Mouse (Mus musculus) brain, embryonic 18.5 days (tissue): ENCODE measurements at regions not wholly inside any gene's neighbourhood (a gene's known extent, or its start where the extent isn't known, plus 50 kb on each side); places are given as distances from the start of the nearest gene placed in this dataset.

Experiments used
- DNase-seq: peaks from one replicate; pipeline ENCODE4 v3.0.0-alpha.2; 2012; ENCODE audit warnings: low read depth, low spot score

DNA sequence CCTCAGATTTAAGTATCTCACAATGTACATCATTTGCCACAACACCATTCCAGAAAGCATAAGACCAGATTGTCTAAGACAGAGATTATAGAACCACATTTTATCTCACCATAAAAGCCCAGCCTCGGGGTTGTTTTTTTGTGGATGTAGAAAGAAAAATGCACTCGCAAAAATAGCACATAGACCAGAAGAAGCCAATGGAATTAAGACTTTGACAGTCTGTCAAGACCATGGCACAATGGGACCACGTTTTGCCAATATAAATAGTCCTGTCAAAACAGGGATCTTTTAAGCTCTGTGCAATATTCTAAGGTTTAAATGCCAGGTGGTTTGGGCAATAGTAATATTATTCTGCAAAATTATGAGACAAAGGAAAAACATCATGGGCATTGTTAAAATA lies 547.3 kb downstream of the Adgrl2 start:
- no peak for DNase-seq

DNA sequence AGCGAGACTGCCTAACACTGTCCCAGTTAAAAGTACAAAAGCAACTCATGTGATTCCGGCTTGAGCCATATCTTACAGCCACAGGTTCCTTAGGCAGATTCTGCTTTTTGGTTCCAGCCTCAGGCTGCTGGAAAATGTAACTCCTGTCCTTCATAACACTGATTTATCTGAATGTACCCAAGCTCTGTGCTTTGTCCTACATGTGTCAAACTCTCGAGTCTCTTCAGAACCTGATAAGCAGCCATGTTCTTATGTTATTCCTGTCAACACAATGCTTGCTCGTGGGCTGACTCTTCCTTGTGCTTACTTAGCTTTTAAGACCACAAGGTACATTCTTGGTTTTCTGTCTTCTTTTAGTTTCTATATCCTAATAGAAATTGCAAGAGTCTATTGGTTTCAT lies 556.3 kb downstream of the Adgrl2 start:
- no peak for DNase-seq

DNA sequence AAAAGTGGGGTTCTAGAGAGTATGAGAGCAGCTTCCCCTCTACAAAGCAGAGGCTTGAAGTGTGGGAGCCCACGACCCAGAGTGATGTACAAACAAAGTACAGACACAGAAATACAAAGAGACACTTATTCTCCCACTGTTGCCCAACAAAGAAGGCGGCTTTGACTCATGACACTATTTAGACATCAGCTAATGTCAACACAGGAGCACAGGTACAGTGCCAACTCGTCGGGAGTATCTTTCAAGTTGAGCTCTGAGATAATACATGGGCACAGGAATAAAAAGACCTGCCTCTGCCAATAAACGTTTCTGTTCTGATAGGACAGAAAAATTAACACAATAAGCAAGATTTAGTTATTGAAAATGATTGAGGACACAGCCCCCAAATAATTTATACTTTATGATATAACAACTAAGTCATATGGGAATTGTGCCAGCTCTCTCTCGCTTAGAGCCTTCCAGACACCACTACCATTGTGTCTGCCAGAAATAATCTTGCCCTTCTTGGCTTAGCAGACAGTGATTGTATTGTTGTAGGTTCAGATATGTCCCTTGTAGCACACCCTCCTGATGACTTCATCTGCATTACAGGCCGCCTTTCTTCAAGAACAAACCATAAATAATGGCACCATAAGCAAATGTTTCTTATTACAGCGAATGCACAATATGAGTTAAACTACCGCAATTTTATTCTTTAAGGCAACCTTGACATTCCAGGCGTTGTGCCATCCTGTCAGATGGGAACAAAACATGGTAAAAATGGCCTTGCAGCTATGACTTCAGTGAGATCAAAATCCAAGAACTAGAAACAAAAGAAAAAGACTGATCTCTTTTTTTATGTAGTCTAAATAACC lies 561.1 kb downstream of the Adgrl2 start:
- no peak for DNase-seq

DNA sequence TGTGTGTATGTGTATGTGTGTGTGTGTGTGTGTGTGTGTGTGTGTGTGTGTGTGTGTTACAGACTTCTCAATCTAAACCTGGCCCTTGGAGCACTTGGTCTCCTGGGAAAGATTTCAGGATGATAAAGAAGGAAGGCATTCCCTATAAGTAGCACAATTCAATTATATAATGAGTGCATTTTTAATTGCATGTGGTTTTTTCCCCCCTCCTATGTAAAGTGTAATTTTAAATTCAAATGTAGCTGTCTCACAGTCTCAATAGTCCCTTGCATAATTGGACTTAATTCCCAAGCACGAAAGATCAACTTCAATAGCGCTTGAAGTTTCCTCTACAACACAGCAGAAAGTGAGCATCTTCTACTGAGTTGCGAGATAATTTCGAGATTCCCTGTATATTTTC lies 566.3 kb downstream of the Adgrl2 start:
- no peak for DNase-seq

DNA sequence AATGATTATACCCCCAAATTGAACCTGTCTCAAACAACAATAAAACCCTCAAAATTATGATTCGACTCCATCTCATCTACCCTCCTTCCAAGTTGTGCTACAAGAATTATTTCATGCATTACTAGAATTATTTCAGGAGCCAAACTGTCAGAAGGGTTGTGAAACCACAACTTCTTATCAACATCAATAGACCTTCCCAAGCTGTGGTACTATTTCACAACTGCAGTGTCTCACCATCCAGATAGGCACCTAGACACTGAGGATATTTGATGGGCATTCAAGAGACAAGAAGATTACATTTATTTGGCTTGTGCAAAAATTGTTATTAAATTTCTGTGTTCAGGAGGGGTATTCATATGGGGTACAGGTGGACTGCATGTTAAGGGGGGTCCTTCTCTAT lies 567.0 kb downstream of the Adgrl2 start:
- no peak for DNase-seq

DNA sequence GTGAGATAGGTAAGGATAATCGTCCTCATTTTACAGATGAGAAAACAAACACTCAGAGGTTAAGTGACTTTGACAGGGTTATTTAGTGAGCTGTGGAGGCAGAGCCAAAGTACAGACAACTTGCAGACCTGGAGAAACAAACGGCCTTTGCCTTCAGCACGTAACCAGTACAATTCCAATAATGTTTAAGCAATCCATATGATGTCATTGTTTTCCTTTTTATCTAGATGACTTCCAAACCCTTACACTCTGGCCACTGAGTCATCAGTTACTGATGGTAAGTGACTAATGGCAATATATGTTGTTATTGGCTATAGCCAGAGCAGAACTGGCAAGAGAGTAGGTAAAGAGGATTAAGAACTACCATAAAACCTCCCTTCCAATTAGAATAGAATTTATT lies 567.6 kb downstream of the Adgrl2 start:
- DNase-seq, result no peak

DNA sequence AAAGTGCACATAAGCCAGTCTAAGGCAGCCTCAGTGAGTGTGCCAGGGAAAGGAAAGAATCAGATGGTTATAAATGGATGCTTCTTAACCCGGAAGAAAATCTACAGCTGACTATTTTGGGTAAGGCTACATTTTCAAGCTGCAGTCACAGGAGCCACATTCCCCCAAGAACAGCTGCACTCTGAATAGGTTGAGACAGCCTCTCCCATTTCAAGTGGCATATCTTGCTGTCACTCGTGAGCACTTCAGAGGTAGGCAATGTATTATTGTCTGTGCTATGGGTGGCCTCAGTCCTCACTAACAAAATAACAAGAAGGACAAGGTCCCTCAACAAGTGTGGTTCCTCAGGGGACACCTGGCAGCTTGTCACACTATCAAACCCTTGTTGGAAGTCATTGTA lies 568.1 kb downstream of the Adgrl2 start:
- DNase-seq, result no peak

DNA sequence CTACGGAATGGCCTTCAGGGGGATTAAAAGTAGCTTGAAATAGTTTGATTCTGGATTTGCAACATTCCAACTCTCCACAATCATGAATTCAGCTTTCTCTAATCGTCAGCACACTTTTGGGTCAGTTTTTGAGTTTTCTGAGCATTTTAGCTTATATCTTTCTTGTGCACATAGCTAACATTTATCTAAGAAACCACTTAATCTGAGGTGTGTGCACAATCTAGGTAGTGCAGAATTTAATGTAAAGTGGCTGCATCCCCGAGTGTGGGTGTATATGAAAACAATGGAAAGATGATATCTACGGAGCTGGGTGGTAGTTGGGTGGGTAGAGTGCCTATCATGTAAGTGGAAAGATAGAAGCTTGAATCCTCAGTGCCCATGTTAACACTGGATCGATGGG lies 570.1 kb downstream of the Adgrl2 start:
- DNase-seq, result no peak

DNA sequence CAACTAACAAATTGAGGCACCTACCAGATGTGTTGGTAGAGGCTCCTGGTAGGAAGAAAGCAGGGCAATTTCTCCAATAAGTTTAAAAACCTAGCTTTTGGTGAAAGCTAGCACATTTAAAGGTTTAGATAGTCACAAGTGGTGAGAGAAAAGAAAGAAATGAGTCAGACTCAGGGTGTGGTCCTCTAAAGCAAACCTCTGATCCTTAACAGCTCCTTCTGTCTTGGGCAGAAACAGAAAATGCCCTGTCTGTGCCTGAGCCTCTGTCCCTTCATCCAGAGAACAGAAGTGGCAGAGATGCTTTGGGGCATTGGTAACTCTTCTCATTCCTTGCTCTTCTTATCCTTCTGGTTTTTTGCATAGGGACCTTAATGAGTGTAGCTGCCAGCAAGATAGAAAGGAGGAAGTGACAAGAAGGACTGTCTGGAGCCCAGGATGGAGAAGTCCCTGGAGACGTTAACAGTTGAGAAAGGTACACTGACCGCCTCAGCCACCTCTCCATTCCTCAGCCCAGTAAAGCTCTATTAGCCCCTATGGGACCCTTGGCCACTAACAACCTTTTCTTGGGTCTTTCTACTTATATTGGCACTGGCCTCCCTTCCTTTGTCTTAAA lies 570.8 kb downstream of the Adgrl2 start:
- no peak for DNase-seq

DNA sequence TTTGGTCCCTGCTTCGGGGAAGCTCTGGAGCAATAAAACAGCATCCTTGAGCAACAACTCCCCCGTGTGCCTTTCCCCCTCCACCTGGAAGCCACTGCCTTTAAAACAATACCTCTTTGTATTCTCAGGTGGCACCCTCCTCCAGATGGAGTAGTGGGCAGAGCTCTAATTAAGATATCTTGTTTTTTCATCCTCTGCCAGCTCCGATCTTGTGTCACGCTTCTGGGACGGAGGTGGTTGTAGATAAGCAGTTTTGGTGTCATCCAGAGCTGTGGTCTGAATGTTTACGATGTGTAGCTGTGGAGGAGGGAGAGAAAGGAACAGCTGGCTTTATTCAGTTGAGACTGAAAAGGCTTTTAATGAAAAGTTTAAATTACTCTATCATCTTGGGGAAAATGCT lies 572.3 kb downstream of the Adgrl2 start:
- DNase-seq, result no peak

DNA sequence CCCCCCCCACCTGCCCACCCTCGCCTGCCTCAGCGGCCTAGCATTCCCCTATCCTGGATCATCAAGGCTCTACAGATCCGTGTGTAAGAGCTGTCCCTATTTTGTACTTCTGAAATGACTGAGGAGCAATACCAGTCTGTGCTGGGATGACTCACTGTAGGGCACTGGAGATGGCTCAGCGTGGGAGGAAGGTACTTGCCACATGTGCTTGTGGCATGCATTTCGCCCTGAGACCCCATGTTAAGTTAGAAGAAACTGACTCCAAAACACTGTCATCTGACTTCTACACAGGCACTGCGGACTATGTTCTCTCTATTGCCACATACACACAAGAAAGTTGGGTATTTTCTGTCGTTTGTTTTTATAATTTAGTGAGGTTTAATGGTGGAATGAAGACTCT lies 574.9 kb downstream of the Adgrl2 start:
- DNase-seq, result no peak

DNA sequence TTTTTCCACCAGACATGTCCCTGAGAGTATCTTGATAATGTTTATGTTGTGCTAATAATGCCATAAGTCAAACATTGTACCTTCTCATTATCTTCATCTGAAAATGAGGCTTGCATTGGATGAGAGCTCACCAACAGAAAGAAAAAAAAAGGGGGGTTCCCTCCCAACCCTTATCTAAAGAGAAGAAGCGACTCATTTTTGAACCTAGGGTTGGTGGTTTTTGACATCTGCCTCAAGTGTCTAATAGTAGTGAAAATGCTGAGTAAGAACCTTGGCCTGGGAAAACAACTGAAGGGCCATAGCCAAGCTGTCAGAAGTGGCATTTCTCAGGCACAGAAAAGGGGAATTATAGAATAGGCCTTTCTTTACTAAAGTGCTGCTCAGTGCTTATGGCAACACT lies 577.3 kb downstream of the Adgrl2 start:
- no peak for DNase-seq

DNA sequence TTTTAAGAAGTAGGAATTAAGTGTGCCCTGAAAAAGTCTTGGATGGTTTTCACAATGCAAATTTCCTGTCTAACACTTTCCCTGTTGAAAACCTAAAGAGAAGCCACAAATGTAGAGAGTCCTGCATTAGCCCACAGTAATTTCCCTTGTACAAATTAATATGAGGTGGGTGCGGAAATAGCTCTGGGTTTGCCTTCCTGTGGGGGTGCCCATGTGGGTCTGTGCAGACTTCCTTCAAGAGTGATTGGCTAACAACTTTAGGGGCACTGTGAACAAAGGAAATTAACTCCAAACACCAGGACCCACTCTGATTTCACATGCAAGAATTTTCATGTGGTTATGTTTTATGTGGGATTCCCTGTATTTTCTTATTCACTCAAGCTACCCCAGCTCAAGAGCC lies 578.2 kb downstream of the Adgrl2 start:
- no peak for DNase-seq

DNA sequence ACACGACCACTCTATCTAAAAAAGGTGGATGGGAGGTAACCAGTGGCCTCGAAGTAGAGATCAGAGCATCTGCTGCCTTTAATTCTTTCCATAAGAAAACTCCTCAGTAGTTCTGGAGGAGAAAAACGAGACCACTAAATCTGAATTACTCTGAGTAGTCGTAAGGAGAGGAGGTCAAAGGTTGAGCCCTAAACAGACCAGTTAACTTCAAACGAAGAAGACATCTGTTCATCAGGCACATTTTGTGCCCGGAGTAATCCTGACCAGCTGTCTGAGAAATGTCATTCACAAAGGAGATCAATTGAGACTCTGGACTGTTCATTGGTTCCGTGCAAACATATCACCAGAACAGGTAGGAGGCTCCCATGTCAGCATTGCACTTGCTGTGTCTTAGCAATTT lies 592.0 kb downstream of the Adgrl2 start:
- DNase-seq, result no peak

DNA sequence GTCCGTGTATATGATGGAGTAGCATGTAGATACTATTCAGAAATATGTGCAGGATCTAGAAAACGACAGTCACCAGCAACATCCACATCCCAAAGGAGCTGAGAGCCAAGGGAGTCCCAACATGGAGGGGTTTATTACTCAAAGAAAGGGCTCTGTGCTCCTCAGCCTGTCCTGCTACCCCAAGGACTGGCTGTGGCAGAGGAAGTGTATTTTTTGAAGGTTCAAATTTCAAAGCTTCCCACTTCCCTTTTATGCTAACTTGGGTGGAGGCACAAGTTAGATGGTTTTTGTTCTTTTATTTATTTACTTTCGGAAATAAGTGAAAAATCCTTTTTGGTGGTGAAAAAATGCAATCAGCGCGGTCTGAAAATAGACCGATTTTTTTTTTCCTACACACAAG lies 602.8 kb downstream of the Adgrl2 start:
- no peak for DNase-seq

DNA sequence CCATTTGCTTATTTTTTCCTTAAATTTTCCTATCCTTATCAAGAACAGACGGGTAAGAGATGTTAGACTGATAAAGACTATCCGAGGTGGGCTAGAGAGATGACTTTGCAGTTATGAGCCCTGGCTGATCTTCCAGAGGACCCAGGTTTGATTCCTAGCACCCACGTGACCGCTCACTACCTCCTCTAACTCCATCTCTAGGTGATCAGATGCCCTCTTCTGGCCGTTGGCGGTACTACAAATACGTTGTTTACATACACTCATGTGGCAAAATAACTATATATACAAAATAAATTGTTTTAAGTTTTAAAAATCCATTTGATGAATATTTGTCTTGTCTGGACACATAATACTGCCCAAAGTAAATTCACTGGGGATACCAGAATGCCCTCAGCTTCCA lies 604.6 kb downstream of the Adgrl2 start:
- no peak for DNase-seq

DNA sequence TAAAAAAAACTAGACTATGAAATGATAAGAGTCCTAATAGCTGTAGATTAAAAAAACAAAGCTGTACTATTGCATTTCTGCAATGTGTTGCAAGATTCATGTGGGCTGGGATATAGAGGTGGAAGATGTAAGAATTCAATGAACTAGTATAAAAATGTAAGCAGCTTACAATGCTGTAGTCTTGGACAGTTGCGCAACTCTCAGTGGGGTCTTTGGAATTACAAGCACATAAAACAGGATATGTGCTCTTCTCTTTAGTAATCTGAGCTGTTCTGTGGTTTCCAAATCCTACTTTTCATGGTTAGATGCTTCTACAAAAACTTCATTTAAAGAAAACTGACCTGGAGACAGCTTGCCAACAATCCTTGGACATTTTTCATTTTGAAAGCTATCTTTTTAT lies 609.3 kb downstream of the Adgrl2 start:
- DNase-seq, result no peak

DNA sequence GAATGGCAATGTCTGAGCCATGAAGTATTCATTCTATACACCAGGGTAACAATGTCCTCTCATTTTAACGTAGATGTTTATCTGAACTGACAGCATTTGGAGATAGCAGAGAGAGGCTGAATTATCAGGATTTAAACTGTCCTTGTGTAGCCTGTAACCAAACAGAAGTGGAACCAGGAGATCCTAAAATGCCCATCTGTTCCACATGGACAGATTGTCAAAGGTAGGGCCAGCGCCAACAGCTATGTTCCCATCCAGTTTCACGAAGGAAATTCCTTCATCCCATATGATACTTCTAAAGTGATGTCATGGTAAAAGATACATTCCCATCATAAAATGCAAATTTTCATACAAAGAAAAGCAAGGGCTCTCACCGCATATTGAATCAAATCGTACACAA lies 627.0 kb downstream of the Adgrl2 start:
- DNase-seq, result no peak

DNA sequence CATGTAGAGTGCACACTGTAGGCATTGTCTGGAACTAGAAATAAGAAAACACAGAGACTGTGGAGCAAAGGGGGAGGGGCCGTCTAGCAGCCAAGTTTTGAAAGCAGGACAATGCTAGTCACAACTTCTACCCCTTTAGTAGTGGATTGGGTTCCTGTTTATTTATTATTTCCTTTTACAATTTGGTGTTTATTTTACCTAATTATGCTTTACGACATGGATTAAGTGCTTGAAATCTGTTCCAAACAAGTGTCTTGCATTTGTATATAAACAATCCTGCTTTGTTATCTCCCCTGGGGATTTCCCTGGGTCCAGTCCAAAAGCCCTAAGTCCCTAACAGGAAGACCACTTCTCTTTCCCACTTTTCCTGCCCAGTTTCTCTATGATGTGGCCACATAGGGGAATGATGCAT lies 627.9 kb downstream of the Adgrl2 start:
- DNase-seq, result no peak

DNA sequence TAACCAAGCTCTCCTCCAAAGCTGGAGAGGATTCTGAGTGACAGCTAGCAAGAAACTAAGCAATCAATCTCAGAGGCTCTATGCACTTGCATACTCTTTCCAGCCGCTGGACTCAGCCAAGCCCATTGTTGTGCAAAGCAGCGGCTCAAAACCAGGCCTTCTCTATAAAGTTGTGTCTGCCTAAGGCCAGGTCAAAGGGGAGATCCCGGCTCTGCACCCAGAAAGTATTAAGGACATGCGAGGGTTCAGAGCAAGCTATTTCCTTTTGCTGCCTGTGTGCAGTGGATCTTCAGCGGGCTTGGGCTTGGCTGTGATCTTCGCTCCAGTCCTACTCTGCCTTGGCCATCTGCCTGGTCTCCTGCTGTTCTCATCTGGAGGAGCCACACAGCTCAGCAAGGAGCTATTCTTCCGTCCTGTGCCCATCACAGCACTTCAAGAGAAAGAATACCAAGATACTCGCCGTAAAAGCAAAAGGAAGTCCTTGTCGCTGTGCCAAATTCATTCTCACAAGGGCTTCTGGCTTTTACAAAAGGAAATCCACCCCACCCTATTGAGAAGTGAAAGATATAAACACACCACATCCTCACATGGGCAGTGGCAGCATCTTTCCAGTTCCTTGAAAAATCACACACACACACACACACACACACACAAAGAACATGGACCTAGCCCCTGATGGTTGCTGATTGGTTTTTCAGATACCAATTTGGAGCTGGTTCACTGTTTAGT lies 646.6 kb downstream of the Adgrl2 start:
- DNase-seq, result no peak

DNA sequence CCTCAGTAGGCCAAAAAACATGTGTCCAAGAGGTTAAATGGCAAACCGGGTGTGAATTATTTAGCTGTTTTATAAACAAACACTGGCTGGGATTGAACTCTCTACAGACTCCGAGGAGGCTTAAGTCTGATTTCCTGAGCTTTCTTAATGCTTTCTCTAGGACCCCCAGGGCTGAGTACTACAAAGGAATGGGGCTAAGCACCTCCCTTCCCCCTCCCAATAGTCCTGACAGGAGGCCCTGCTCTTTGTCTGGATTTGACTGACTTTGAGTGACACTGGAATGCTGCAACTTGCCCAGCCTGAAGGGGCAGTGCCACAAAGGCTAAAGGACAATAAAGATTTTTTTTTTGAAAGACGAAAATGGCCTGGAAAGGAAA lies 647.1 kb downstream of the Adgrl2 start:
- DNase-seq, result no peak

DNA sequence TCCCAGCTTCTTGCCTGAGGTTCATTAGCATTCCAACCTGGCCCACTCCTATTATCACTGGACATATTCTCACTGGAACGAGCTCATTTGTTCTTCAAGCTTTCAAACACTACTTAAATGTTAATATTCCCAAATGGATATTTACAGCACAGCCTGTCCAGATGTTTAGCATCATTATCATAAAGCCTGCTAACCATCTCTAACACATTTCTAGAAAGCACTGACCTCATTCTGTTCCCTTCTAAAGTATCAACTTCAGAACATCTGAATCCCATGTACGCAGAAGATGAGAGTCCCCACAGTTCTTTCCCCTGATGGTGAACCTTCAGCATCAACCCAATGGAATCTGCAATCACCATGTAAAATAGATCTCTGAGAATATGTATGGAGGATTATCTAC lies 651.1 kb downstream of the Adgrl2 start:
- DNase-seq, result no peak

DNA sequence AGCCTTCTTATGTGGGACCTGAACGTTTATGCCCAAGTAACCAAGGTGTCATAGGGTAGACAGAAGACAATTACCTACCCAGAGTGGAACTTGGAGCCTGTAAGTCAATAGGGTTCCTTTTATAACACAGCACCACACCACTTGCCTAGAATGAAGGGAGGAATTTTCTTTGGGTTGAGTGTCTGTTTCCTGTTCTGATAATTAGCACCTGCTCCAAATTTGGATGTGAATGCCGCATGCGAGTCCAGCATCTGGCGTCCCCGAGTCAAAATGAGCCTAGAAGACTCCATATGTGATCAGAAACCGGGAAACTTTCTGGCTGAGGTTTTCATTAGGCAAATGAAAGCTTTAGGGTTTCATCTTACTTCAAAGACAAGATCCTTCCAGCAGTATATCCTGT lies 653.7 kb downstream of the Adgrl2 start:
- DNase-seq, result no peak
